Mouse (Mus musculus) brain, embryonic 14.5 days (tissue): ENCODE results near the gene Zfp652.

Source experiments
- CTCF ChIP-seq: fragments of 200-500 bp; IDR thresholded peaks from 2 replicates; pipeline ENCODE4 v1.5.1; 2012; ENCODE audit warnings: inconsistent platforms, mild to moderate bottlenecking, moderate library complexity, borderline replicate concordance; ENCODE audit not compliant: insufficient read depth, insufficient read length; ENCODE audit errors: extremely low read depth
- POLR2A ChIP-seq: fragments of 200-500 bp; IDR thresholded peaks from 2 replicates; pipeline ENCODE4 v1.6.1; 2012; ENCODE audit warnings: mild to moderate bottlenecking, inconsistent platforms, borderline replicate concordance; ENCODE audit not compliant: poor library complexity, insufficient read depth, insufficient read length, severe bottlenecking; ENCODE audit errors: extremely low read depth

DNA sequence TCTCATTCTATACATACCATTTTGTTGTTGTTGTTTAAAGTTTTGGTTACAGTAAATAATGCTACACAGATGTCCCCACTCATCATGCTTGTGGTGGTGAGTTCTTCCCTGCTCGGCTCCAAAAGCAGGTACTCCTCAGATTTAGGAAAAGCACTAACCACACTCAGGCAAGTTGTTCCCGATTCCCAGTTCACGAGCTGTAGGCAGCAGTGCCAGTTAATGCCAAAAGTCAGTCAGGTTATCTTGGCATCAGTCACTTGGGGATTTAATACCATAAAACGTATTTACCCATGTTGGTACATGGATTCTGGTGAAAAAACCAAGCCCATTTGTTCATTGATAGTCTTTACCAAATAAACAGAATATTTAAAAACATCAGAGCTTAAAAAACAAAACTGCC is 13.7 kb downstream of the Zfp652 start:
- no peak for TF ChIP-seq POLR2A
- no peak for TF ChIP-seq CTCF
